Mouse (Mus musculus) mouse trophoblast stem cell (cell line): Measurements from ENCODE around the gene Ndc80.
"Not testable (repeated sequence)": the region's sequence is repeated elsewhere in the genome, so short reads cannot be mapped to it uniquely, and the experiment has no call there.

ENCODE experiments used
- in situ Hi-C, 2 experiments: fragments of 300-500 bp; cut with MseI, MboI; formaldehyde crosslinking; loops; 2 replicates in 1 of 2; 3 replicates in 1 of 2; pipeline ENCODE4 v1.15.1; 2025

The Ndc80 gene

GRCm38 (mm10) chr17:71479381-71479901 lies 47.2 kb downstream of the Ndc80 start:
- in situ Hi-C loops, result no loop called here

- in situ Hi-C loops, result no loop called here
Observed at GRCm38 (mm10) chr17:71477481-71477880, 49.2 kb downstream of the Ndc80 start.

DNA sequence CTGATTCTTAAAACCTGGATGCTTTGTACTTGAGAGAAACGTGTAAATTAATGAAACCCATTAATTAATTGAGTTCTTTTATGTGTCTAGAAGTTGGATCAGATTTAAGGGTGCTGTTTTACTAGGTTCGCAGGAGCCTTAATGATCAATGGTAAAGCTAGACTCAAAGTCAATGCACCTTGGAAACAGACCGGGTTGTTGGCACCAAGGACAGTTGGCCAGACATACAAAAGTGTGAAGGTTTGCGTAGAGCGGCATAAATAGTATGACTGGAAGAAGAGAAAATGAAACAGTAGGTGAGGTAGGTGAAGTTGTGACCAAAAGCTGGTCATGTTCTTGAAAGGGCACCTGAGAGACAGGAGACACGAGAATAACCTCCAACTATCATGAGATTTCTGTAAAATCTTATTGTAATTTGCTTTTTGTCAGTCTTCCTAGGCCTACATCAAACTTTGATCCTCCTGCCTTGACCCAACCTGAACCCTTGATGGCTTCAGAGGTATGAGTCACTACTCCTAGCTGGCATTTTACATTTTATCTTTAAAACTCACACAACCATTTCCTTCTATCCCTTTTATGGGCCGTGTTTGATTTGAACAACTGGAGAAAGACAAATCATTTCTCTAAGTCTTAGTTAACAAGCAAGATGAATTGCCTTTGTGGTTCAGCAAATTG lies 50.2 kb downstream of the Ndc80 start:
- in situ Hi-C loops, result no loop called here

DNA sequence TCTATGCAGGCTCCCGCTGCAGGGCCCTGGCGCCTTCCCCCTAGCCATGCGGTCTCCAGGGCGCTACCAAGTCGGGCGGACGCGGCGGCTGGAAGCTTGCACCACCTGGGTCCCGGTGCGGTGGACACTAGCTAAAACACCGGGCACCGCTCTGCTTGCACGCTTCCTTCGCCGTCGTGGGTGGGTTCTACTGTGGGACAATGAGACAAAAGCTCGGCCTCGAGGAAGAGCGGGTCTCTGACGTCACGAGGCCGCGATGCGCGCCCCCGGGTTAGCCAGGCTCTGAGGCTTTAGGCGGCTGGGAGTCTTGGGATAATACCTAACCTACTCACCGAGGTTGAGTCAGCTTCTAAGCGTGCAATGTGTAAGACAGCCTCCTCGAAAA lies 51.0 kb downstream of the Ndc80 start:
- in situ Hi-C loops, result no loop called here

GRCm38 (mm10) chr17:71474762-71475704 lies 51.6 kb downstream of the Ndc80 start, which contains the start of gene Smchd1:
Gene Smchd1 (minus strand): TSS chr17:71475343.
- in situ Hi-C loops, result no loop called here

GRCm38 (mm10) chr17:71474128-71474527 lies 52.5 kb downstream of the Ndc80 start:
- in situ Hi-C loops, result no loop called here

- in situ Hi-C loops, result no loop called here
Observed at GRCm38 (mm10) chr17:71471261-71471660, 55.4 kb downstream of the Ndc80 start.

DNA sequence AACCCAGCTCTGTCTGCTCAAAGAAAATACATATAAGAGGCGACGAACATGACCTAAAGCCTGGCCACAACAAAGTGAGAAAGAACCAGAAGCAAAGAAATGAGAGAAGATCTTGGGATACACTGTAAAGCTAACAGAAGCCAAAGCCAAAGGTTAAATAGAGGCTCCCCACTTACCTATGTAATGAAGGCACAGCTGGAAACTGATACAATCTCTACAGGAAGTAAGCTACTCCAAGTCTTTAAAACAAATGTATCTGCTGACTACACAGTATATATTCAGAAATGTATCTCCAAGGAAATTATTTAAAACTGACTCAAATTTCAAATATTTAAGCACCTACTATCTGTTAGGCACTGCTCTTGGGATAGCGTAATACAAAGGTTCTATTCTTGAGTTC lies 66.3 kb downstream of the Ndc80 start:
- in situ Hi-C loops, result no loop called here

- in situ Hi-C loops, result no loop called here
Observed at GRCm38 (mm10) chr17:71459818-71460217, 66.8 kb downstream of the Ndc80 start, which contains the start of gene Gm4707. Gene Gm4707 (minus strand): TSS chr17:71459918.

- in situ Hi-C loops, result not testable (repeated sequence)
Observed at GRCm38 (mm10) chr17:71457361-71457760, 69.3 kb downstream of the Ndc80 start.
